Mouse (Mus musculus): ENCODE measurements around the gene Cd3eap.

Gene Cd3eap

DNA sequence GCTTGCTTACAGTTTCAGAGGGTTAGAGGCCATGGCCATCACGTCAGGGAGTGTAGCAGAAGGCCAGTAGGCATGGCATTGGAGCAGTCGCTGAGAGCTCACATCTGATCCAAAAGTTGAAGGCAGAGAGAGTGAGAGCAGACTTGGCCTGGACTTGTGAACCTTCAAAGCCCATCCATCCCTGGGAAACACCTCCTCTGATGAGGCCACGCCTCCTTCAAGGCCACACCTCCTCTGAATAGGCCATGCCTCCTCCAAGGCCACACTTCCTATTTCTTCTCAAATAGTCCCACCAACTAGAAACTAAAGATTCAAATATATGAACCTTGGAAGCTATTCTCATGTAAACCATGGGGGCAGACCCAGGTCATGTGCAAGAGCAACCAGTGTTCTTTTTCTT is 23.7 kb downstream of the Cd3eap start:
- in situ Hi-C loops (cut with MseI, MboI), result no loop called here

DNA sequence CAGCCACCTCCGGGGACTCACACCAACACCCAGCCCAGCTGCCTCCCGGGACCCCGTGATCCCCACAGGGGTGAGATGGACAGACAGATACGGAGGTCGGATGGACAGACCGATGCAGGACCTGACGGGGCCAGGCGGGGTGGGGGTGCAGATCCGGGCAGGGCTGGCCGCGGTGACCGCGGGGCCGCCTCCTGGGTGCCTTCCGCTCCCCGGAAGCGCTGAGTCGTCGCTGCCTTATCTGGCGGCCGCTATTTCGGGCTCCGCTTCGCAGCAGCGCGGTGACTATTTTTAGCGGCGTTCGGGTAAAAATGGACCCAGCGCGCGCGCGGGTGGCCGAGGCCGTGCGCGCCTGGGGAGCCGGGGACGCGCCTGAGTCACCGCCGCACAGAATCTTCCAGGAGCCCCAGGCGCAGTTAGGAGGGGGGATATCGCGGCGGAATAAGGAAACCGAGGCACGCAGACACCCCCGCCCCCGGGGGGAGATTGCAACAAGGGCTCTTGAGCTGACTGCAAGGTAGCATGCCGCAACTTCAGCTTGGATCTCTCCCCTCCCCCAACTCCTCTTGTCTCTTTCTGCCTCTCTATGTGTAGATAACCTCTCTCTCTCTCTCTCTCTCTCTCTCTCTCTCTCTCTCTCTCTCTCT is 26.5 kb downstream of the Cd3eap start:
- in situ Hi-C loops (cut with MseI, MboI), result no loop called here

DNA sequence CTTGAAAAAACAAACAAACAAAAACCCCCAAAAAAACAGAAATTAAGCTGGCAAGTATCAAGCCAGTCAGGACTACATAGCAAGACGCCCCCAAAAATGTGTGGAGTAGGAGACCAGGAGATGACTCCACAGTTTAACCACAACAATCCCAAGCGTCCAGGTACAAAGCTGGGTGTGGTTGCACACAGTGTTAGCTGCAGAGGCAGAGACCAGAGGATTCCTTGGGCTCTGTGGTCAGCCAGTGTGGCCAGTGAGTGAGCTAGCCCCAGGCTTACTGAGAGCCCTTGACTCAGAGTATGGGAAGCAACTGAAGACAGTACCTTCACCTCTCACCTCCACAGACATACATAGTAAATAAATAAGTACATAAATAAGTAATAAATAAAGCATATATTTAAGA is 27.4 kb downstream of the Cd3eap start:
- in situ Hi-C loops (cut with MseI, MboI), result no loop called here

DNA sequence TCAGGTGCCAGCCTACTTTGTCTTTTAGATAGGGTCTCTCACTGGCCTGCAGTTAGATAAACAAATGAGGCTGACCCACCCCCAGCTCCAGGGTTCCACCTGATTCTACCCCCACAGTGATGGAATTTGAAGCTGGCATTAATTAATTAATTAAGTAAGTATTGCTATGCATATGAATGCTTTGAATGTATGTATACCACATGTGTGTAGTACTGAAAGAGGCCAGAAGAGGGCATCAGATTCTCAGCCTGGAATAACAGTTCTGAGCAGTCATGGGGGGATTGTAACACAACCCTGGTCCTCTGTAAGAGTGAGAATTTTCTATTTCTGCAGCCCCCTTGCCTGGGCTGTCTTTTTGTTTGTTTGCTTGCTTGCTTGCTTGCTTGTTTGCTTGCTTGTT is 30.9 kb downstream of the Cd3eap start:
- in situ Hi-C loops (cut with MseI, MboI), result no loop called here

DNA sequence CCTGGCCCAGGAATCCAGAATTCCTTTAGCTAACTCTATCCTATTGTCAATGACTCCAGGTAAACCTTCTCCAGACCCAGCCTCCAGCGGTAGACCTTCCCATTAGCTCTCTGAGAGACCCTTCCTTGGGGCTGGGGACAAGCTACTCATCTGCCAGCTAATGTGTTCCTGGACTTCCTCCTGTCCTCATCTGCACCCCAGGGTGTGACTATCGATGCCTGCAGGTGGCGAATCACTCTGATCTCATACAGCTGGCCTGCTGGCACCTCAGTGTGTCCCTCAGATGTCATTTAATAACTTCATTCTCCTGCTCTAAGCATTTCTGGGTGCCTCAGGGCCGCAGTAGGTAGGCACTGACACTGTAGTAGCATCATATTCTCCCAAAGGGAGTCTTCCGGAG is 31.5 kb downstream of the Cd3eap start:
- in situ Hi-C loops (cut with MseI, MboI), result no loop called here

DNA sequence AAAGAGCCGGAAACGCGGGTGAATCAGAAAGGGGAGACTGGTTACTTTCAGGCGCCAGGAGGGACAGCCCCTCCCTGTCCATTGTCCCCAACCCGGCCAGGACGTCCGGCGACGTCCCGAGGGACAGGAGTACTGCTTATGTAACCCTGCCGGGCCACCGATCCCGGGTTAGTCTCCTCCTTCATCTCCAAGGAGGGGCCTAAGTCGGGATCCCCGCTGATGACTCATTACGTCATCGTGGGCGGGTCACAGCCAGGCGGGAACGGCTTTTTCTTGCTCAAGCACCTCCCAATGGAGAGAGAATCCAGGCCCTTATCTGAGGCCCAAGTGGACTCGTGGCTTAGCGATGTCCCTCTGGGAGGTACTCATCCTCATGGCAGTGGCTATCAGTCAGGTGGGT is 32.2 kb downstream of the Cd3eap start:
- in situ Hi-C loops (cut with MseI, MboI), result no loop called here

DNA sequence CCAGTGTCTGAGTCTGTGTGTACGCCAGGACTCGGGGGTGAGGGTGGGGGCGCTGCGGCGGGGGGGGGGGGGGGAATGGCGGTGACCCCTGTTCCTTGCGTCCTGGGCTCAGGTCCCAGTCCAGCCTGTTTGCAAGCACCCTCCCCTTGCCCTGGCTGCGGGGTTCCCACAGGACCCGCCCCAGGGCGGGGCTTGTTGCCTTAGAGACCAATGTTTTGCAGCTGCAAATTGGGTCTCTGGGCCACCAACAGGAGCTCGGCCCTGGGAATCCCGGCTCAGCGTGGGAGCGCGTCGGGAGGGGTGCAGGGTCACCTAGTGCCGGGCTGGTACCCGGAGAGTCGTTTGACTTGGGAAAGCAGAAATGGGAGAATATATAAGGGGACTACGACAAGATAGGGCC is 32.9 kb downstream of the Cd3eap start:
- in situ Hi-C loops (cut with MseI, MboI), result no loop called here

DNA sequence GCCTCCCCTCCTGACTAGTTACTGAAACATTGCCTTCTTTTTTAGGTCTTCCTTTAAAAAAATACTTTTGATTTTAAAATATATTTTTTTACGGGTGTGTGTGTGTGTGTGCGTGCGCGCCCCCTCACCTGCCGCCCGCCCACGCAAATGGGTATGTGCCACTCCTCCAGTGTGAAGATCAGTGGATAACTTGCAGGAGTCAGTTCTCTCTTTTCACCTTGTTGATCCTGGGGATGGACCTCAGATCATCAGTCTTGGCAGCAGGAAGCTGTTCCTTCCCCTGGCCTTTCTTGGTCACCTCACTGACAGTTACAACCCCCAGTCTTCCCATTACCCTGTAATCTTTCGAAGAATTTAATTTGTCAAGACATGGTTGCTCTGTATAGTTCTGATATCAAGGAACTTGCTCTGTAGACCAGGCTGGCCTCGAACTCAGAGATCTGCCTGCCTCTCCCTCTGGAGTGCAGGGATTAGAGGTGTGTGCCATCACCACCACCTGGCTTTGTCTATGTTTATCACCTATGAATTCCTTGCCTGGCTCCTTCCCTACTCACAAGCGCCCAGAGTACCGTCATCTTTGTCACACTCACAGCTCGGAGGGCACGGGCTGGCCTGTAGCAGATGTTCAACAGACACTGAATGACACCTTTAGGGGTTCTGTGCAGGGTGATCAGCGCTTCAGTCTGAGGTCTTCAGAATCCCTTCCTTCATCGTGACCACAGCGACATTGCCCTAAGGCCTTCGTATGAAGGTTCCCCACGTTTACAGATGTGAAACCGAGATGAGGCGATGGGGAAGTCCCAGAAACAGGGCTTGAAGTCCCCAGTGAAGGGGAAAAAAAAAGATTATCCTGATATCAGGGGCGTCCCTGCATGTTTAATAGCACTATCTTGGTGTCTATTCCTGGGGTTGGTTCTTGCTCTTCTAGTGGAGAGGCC is 33.8 kb downstream of the Cd3eap start:
- in situ Hi-C loops (cut with MseI, MboI), result no loop called here

DNA sequence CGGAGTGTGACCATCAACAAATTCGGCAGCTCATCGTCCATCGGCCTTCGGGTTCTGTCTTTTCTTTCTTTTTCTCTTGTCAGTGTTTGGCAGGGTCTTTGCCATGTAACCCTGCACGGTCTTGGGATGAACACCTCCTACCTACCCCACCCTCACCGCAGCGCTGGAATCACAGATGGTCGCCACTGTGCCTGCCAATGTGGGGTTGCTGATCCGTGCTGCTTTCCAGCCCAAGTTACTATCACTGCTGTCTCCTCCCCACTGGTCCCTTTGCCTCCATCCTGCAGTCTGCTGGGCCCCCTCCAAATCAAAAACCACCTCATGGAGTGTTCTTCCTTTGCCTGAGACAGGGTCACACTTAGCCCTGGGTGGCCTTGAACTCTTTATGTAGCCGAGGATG is 35.1 kb downstream of the Cd3eap start:
- in situ Hi-C loops (cut with MseI, MboI), result no loop called here

DNA sequence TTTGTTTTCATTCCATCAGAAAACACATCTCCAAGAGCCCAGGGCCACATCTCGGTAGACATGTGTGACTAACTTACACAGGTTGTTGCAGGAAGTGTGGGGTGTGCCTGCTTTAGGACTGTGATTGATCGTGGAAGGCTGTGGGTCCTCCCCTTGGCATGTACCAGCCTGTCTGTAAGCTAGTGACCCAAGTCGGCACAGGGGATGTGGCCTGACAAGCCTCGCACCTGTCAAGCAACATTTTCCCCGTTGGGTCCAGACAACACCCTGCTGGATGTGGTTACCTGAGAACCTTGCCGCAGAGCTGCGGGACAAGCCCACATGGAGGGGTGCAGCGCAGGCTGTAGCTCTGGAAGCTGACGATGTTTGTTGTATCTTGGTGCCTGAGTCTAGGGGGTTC is 36.8 kb downstream of the Cd3eap start:
- in situ Hi-C loops (cut with MseI, MboI), result no loop called here

DNA sequence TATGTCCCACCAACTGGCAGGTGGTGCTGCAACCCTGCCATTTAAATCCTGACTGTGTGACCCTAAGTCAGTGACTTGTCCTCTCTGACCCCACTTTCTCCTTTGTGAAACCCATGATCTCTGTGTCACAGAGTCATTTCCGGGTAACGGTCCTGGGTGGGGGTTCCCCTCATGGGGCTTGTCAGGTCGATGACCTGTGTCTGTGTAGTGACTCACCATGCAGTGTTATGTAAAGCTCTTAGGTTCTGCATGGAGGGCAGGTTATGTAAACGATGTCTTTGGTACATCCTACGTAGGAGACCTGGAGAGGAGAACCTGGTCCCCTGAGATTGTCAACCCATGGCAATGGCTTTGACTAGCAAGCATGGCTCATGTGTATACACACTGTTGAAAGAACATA is 37.8 kb downstream of the Cd3eap start:
- in situ Hi-C loops (cut with MseI, MboI), result no loop called here

DNA sequence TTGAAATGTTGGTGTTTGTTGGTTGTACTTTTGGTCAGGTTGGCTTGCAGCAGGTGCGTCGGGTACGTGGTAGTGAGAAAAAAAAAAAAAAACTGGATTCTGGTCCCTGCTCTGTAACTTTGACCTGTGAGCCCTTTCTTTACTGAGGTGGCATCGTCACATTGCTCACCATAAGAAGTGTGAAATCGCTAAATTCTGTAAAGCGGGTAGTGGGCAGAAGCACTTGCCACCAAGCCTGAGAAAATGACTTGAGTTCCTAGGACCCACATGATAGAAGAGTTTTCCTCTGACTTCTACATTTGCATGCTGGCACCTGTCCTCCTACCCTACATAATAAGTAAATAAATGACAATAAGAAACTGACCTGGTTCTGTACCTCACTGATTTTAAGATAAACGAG is 38.6 kb downstream of the Cd3eap start:
- in situ Hi-C loops (cut with MseI, MboI), result no loop called here

DNA sequence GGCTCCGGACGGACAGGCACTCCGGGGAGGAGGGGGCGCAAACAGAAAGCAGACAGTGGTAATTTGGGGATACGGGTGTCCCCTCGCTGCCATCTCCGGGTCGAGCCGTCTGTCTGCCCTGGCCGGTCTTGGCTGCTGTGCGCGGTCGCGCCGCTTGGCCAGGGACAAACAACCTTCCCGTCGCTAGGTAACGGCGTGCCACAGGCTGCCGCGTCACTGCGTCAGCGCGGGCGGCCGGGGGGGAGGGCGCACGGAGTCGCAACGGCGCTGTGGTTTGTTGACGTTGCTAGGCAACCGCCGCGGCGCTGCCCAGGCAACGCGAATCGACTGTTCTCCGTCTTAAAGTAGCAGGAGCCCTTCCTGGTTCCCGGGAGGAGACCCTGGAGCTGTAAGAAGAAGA is 39.4 kb downstream of the Cd3eap start:
- in situ Hi-C loops (cut with MseI, MboI), result no loop called here

DNA sequence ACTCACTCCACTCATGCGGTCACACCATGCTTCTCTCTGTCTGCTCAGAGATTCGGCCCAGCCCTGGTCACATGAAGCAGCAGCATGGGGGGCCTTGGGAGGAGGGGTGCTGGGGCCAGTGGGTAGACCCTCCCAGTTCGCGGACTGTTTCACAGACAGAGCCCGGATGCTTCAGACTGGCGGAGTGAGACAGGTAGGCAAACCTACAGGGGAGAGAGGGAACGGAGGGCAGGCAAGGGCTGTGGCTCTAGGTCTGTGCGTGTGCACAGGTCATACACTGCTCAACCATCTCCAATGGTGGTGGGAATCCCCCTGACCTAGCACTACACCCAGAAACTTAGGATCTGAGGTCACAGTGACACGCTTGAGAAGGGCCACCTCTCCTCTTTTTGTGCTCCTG is 39.8 kb downstream of the Cd3eap start:
- in situ Hi-C loops (cut with MseI, MboI), result no loop called here

DNA sequence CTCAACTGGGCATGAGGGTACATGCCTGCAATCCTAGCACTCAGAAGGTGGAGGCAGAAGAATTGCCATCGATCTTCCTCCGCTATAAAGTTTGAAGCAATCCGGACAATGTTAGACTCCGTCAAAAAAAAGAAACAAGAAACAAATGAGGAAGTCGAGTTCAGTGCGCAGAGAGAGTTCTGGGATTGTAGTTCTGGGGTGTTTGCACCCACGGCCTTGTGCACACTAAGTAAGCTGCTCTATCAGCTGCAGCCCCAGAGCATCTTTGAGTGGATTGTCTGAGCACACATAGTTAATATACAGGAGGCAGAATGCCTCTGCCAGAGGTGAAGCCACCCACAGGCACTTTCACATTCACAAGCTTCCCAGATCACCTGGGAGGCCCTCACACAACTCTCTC is 40.6 kb downstream of the Cd3eap start:
- in situ Hi-C loops (cut with MseI, MboI), result no loop called here

DNA sequence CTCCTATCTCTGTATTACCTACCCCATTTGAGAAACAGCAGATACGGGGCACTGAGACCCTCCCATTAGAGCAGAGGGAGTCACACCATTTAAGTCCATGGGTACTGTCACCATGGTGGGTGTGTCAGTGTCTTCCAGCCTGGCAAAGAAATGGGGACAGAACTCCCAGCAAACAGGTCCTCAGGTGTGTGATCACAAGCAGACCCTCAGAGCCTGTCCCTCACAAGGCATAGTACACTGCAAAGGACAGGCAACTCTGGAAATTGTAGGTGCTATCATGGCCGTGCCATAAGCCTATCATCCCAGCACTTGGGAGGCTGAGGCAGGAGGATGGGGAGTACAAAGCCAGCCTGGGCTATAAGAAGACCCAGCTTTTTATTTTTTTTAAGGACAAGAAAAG is 41.1 kb downstream of the Cd3eap start:
- in situ Hi-C loops (cut with MseI, MboI), result no loop called here

DNA sequence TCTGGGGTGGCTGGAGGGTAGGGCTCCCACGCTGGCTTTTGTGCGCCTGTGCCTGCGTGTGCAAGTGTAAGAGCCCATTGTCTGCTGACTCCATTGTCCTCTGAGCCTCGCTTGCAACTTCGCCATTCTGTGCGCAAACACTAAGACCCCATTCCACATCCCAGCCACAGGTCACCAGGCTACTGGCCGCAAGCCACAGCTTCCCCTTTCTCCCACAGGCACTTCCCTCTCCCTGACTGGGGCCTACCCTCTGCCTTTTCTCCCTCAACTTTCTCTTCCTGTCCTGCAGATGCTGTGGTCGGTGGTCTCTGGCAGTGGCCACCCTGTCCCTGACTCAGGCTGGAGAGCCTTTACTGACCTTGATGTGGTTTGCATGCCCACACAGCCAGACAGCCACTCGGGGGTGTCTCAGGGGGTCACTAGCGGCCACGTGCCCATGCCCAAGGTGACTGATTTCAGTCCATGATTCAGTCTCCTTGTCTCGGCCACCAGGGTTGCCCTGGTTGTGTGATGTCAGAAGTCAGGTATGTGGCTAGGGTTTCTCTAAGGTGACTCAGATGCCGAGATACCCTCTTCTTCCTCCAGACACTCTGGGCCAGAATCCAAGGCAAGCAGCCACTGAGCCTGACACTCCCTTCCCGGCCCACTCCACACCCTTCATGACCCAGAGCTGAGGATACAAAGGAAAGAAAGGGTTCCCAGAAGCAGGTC is 42.7 kb downstream of the Cd3eap start:
- in situ Hi-C loops (cut with MseI, MboI), result no loop called here

DNA sequence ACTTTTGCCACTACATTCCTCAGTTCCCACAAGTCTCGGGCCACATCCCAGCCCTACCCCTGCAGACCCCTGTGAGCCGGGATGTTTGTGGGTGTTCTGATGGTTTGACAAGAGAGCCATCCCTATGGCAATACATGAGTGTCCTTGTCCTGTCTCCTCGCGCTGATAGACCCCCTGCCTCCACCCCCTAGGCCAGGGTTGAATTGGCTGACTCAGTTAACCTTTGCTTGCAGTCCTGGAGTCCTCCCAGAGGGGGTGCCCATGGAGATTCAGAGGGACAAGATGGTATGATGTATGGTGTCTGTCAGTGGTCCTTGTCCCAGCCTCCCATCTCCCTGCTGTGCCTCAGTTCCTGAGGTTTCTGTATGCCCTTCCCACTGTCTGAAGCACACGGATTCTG is 45.2 kb downstream of the Cd3eap start:
- in situ Hi-C loops (cut with MseI, MboI), result no loop called here

DNA sequence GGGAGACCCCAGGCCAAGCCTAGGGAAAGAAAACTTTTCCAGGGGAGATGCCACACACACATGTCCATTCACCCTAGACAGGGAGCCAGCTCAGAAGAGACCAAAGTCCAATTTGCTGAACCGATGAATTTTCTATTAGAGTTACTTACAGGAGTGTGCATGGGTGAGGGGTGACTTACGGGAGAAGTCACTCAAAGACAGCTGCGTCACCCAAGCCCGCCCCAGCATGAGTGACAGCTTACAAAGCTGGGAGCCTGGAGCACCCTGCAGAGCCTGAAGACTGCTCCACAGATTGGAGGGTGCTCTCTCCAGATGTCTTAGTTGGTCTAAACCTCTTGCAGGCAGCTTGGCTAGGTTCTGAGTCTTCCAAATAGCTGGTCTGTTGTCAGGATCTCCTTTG is 47.3 kb downstream of the Cd3eap start:
- in situ Hi-C loops (cut with MseI, MboI), result no loop called here

DNA sequence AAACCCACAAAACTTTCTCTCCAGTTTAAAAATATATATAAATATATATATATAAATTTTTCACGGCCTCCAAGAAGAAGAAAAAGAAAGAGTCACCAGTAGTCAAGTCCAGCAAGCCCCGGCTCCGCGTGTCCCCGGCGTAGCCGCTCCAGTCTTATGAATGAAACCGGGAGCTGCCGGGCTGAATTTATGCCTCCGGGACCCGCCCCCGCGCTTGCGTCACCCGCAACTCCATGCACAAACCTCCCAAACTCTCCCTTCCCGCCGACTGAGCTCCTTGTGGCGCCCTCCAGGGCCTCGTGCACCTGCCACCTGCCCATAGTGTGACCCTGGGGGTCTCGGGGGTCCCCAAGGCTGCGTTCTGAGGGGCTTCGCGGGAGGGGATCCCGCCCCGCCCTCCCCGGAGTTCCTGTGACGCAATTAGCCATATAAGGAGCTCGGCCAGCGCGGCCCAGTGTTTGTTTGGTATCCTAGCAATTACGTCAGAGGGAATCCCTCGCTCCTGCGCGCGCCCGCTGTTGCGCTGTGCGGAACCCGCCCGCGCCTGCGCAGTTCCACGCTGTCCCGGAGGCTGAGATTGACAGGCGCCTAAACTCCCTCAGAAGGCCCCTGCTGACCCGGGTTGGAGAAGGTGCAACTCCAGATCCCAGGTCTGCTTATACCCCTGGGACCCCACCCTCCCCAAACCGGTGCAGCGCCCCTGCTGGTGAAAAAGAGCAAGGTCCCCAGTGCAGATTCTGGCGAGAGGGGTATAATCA is 49.2 kb downstream of the Cd3eap start, which contains the start of gene Fosb:
Gene Fosb, minus strand, starts transcription at position 168 of the 758 bp plus-strand sequence.
- in situ Hi-C loops (cut with MseI, MboI), result no loop called here

DNA sequence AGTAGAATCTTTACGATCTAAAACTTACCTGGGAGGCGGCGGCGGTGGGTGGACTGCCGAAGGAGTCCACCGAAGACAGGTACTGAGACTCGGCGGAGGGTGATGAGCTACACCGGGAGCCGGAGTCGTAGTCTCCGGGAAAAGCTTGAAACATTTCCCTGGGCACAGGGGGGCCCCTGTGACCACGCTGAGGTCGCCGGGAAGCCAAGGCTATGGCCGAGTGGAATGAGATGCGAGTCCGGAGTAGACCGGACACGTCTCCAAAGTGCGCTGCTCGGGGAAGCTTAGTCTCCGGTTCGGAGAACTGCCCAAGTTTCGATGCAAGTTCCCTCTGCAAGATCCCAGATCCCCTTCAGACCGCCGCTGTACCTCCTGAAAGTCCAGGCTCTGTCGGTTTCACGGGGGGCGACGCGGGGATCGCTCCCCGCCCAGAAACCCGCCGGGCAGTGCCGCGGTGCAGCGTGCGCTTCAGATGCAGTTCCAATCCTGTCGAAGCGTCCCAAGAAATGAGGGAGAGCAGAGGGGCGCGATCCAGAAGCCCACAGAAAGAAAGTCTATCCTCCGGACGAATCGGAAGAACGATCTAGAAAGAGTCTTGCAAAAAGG is 49.9 kb downstream of the Cd3eap start:
- in situ Hi-C loops (cut with MseI, MboI), result no loop called here

Data from mouse trophoblast stem cell (cell line).